Mouse (Mus musculus) urinary bladder, postnatal 10 days (tissue): ENCODE measurements around the gene Icos.

Experiments
- DNase-seq: peaks from one replicate; pipeline ENCODE4 v3.0.0; 2022; ENCODE audit warnings: low spot score

The Icos gene

GRCm38 (mm10) chr1:60977641-60978040 lies at the start of gene Icos:
Gene Icos, plus strand, starts transcription at chr1:60977927.
- no peak for DNase-seq

- DNase-seq: no peak
Measured at GRCm38 (mm10) chr1:60929036-60929435, 48.7 kb upstream of the Icos start.

GRCm38 (mm10) chr1:60930397-60930796 lies 47.3 kb upstream of the Icos start:
- no peak for DNase-seq

- DNase-seq: no peak
Measured at GRCm38 (mm10) chr1:60935968-60936581, 41.7 kb upstream of the Icos start.

GRCm38 (mm10) chr1:60936963-60937711 lies 40.6 kb upstream of the Icos start:
- DNase-seq: no peak

- DNase-seq: no peak
Measured at GRCm38 (mm10) chr1:60938256-60938655, 39.5 kb upstream of the Icos start.

- no peak for DNase-seq
Measured at GRCm38 (mm10) chr1:60938974-60939373, 38.8 kb upstream of the Icos start.

- no peak for DNase-seq
Measured at GRCm38 (mm10) chr1:60940023-60940422, 37.7 kb upstream of the Icos start.

GRCm38 (mm10) chr1:60940620-60941019 lies 37.1 kb upstream of the Icos start:
- DNase-seq: no peak

GRCm38 (mm10) chr1:60941056-60942048 lies 36.4 kb upstream of the Icos start:
- DNase-seq: no peak

GRCm38 (mm10) chr1:60942921-60943320 lies 34.8 kb upstream of the Icos start:
- no peak for DNase-seq

- no peak for DNase-seq
Measured at GRCm38 (mm10) chr1:60945633-60946401, 31.9 kb upstream of the Icos start.

GRCm38 (mm10) chr1:60948112-60948511 lies 29.6 kb upstream of the Icos start:
- DNase-seq: no peak

- no peak for DNase-seq
Measured at GRCm38 (mm10) chr1:60952958-60953357, 24.8 kb upstream of the Icos start.

- no peak for DNase-seq
Measured at GRCm38 (mm10) chr1:60953686-60954085, 24.0 kb upstream of the Icos start.

GRCm38 (mm10) chr1:60954759-60955158 lies 23.0 kb upstream of the Icos start:
- DNase-seq: no peak

- no peak for DNase-seq
Measured at GRCm38 (mm10) chr1:60955186-60955585, 22.5 kb upstream of the Icos start.

- DNase-seq: no peak
Measured at GRCm38 (mm10) chr1:60956196-60956595, 21.5 kb upstream of the Icos start.

GRCm38 (mm10) chr1:60958287-60958686 lies 19.4 kb upstream of the Icos start:
- no peak for DNase-seq

- no peak for DNase-seq
Measured at GRCm38 (mm10) chr1:60959246-60959645, 18.5 kb upstream of the Icos start.

- no peak for DNase-seq
Measured at GRCm38 (mm10) chr1:60960451-60960850, 17.3 kb upstream of the Icos start.

- DNase-seq: no peak
Measured at GRCm38 (mm10) chr1:60961080-60961479, 16.6 kb upstream of the Icos start.
